Mouse (Mus musculus) forebrain, embryonic 13.5 days (tissue): ENCODE results near the gene Hoxa10. TPM values are rescaled to one million over a fixed set of nuclear protein-coding genes. Genes with fewer than 3 reads are reported as not detected.

Experiments
- ATAC-seq: fragments of 200-750 bp; cut with Nextera tagmentation; 2 replicates; pipeline ENCODE4 v1.8.0; 2017
- H3K27ac ChIP-seq: fragments of 300-500 bp; sonication (generic); 2 replicates; pipeline ENCODE4 v1.5.1; 2015; ENCODE audit warnings: inconsistent platforms, mild to moderate bottlenecking, moderate library complexity
- H3K27me3 ChIP-seq: fragments of 300-500 bp; sonication (generic); 2 replicates; pipeline ENCODE4 v1.6.1; 2015; ENCODE audit warnings: mild to moderate bottlenecking, inconsistent platforms
- H3K36me3 ChIP-seq: fragments of 300-500 bp; sonication (generic); 2 replicates; pipeline ENCODE4 v1.6.1; 2015; ENCODE audit warnings: mild to moderate bottlenecking, inconsistent platforms; ENCODE audit not compliant: poor library complexity, severe bottlenecking
- H3K4me1 ChIP-seq: fragments of 300-500 bp; sonication (generic); 2 replicates; pipeline ENCODE4 v1.6.1; 2015; ENCODE audit warnings: inconsistent platforms
- H3K4me2 ChIP-seq: fragments of 300-500 bp; sonication (generic); 2 replicates; pipeline ENCODE4 v1.6.1; 2015; ENCODE audit warnings: inconsistent platforms, mild to moderate bottlenecking, moderate library complexity
- H3K4me3 ChIP-seq: fragments of 300-500 bp; sonication (generic); 2 replicates; pipeline ENCODE4 v1.5.1; 2015; ENCODE audit warnings: mild to moderate bottlenecking, inconsistent platforms
- H3K9ac ChIP-seq: fragments of 300-500 bp; sonication (generic); 2 replicates; pipeline ENCODE4 v1.6.1; 2015; ENCODE audit warnings: mild to moderate bottlenecking, inconsistent platforms
- H3K9me3 ChIP-seq: fragments of 300-500 bp; sonication (generic); replicated peaks from 2 replicates; pipeline ENCODE4 v1.6.1; 2016; ENCODE audit warnings: inconsistent platforms
- WGBS: fragments of 180-500 bp; shearing (Covaris S2); methylation state at CpG from one replicate; pipeline ENCODE4 v1.1.7; 2015; 5-methylcytosine and 5-hydroxymethylcytosine counted together
- polyA plus RNA-seq: library from polyadenylated mRNA; unstranded; fragments of >200 nt; fragmentation: Nextera tagmentation; extraction: Ambion mirVana; gene quantifications from 2 replicates; pipeline ENCODE4 v1.2.1, GENCODE M21; 2015

Hoxa10 gene
- polyA plus RNA-seq, 1 experiment from 2014 or later: 0.09 TPM

GRCm38 (mm10) chr6:52268756-52269155 lies 28.1 kb upstream of the Hoxa10 start:
- Histone ChIP-seq H3K4me3 (no peak overlapping the region), H3K9me3 (no peaks in the 10 kb centered on the region), H3K4me1 (no peaks in the 10 kb centered on the region), H3K9ac (no peak overlapping the region), H3K27ac (no peak overlapping the region), H3K36me3 (no peaks in the 10 kb centered on the region), H3K27me3 (peaks cover 97% of the 10 kb centered on the region), H3K4me2 (no peak overlapping the region)
- no peak for ATAC-seq
- 4% methylated on average over 3 of the region's 3 CpGs for WGBS

- no peak overlapping the region for H3K27ac ChIP-seq
- no peaks in the 10 kb centered on the region for H3K9me3 ChIP-seq
- H3K4me1 ChIP-seq: no peaks in the 10 kb centered on the region
- H3K36me3 ChIP-seq: no peaks in the 10 kb centered on the region
- no peak overlapping the region for H3K9ac ChIP-seq
- H3K27me3 ChIP-seq: peaks cover 97% of the 10 kb centered on the region
- H3K4me3 ChIP-seq: no peak overlapping the region
- no peak overlapping the region for H3K4me2 ChIP-seq
- ATAC-seq: no peak
- WGBS: 1% methylated on average over 7 of the region's 7 CpGs
Measured at GRCm38 (mm10) chr6:52268341-52268740, 27.7 kb upstream of the Hoxa10 start.

- H3K36me3 ChIP-seq: no peaks in the 10 kb centered on the region
- no peaks in the 10 kb centered on the region for H3K4me1 ChIP-seq
Measured at GRCm38 (mm10) chr6:52267691-52268090, 27.0 kb upstream of the Hoxa10 start.

GRCm38 (mm10) chr6:52267221-52267620 lies 26.6 kb upstream of the Hoxa10 start:
- Histone ChIP-seq H3K4me3 (no peak overlapping the region), H3K9me3 (no peaks in the 10 kb centered on the region), H3K9ac (no peak overlapping the region), H3K4me2 (no peak overlapping the region), H3K4me1 (no peaks in the 10 kb centered on the region), H3K27ac (no peak overlapping the region), H3K36me3 (no peaks in the 10 kb centered on the region), H3K27me3 (peaks cover 97% of the 10 kb centered on the region)
- WGBS: 16% methylated on average over 5 of the region's 5 CpGs
- ATAC-seq: no peak

More at GRCm38 (mm10) chr6:52267691-52268090, 27.0 kb upstream of the Hoxa10 start:
- Histone ChIP-seq H3K4me3 (no peak overlapping the region), H3K27me3 (peaks cover 97% of the 10 kb centered on the region), H3K9ac (no peak overlapping the region), H3K27ac (no peak overlapping the region), H3K4me2 (no peak overlapping the region), H3K9me3 (no peaks in the 10 kb centered on the region)
- WGBS: 4% methylated on average over 3 of the region's 3 CpGs
- no peak for ATAC-seq

DNA sequence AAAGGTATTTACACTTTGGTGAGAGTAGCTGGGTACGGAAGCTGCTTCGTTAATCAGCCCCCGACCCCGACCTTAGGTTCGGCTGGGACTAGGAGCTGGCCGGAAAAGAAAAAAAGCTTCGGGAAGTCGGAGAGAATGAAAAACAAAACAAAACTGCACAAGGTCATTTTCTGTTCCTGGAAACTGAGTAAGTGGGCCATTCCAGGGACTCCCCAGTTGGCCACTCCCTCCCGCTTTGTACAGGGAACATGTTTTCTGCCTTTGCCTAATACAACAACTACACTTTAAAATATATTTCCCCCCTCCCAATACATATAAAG lies 26.0 kb upstream of the Hoxa10 start:
- H3K9me3 ChIP-seq: no peaks in the 10 kb centered on the region
- WGBS: 1% methylated on average over 9 of the region's 9 CpGs
- peaks cover 98% of the 10 kb centered on the region for H3K27me3 ChIP-seq
- no peaks in the 10 kb centered on the region for H3K36me3 ChIP-seq
- no peaks in the 10 kb centered on the region for H3K4me1 ChIP-seq
- no peak overlapping the region for H3K9ac ChIP-seq
- H3K27ac ChIP-seq: no peak overlapping the region
- H3K4me2 ChIP-seq: no peak overlapping the region
- H3K4me3 ChIP-seq: no peak overlapping the region
- ATAC-seq: no peak

- Histone ChIP-seq H3K36me3 (no peaks in the 10 kb centered on the region), H3K4me2 (no peak overlapping the region), H3K27me3 (peaks cover 98% of the 10 kb centered on the region), H3K27ac (no peak overlapping the region), H3K4me3 (no peak overlapping the region), H3K9me3 (no peaks in the 10 kb centered on the region), H3K4me1 (0 out of 2 replicates have a peak, but pooled peaks cover under 1% of the 10 kb centered on the region), H3K9ac (no peak overlapping the region)
- 1% methylated on average over 19 of the region's 19 CpGs for WGBS
- no peak for ATAC-seq
Measured at GRCm38 (mm10) chr6:52265913-52266665, 25.4 kb upstream of the Hoxa10 start.

GRCm38 (mm10) chr6:52265306-52265912 lies 24.8 kb upstream of the Hoxa10 start:
- Histone ChIP-seq H3K4me1 (peaks cover 6% of the 10 kb centered on the region; the same call in 1 of the 2 replicates), H3K27ac (no peak overlapping the region), H3K9ac (no peak overlapping the region), H3K9me3 (no peaks in the 10 kb centered on the region), H3K4me2 (no peak overlapping the region), H3K27me3 (peaks cover 97% of the 10 kb centered on the region), H3K4me3 (no peak overlapping the region), H3K36me3 (no peaks in the 10 kb centered on the region)
- ATAC-seq: no peak
- 1% methylated on average over 18 of the region's 18 CpGs for WGBS

GRCm38 (mm10) chr6:52264106-52264790 lies 23.6 kb upstream of the Hoxa10 start:
- 2% methylated on average over 5 of the region's 5 CpGs for WGBS
- H3K4me3 ChIP-seq: no peak overlapping the region
- no peak overlapping the region for H3K9ac ChIP-seq
- H3K4me2 ChIP-seq: no peak overlapping the region
- ATAC-seq: no peak
- peaks cover 10% of the 10 kb centered on the region; the same call in 1 of the 2 replicates for H3K4me1 ChIP-seq
- H3K36me3 ChIP-seq: no peaks in the 10 kb centered on the region
- peaks cover 96% of the 10 kb centered on the region for H3K27me3 ChIP-seq
- H3K9me3 ChIP-seq: no peaks in the 10 kb centered on the region
- no peak overlapping the region for H3K27ac ChIP-seq

GRCm38 (mm10) chr6:52263321-52263585 lies 22.6 kb upstream of the Hoxa10 start:
- H3K27me3 ChIP-seq: peaks cover 96% of the 10 kb centered on the region
- H3K4me3 ChIP-seq: no peak overlapping the region
- no peak overlapping the region for H3K4me2 ChIP-seq
- no peak for ATAC-seq
- WGBS: 4% methylated on average over 6 of the region's 6 CpGs
- H3K36me3 ChIP-seq: no peaks in the 10 kb centered on the region
- H3K9ac ChIP-seq: no peak overlapping the region
- no peaks in the 10 kb centered on the region for H3K9me3 ChIP-seq
- peaks cover 10% of the 10 kb centered on the region; the same call in 1 of the 2 replicates for H3K4me1 ChIP-seq
- no peak overlapping the region for H3K27ac ChIP-seq

GRCm38 (mm10) chr6:52262463-52263320 lies 22.0 kb upstream of the Hoxa10 start:
- H3K36me3 ChIP-seq: no peaks in the 10 kb centered on the region
- WGBS: under 1% methylated on average over 24 of the region's 24 CpGs
- no peak overlapping the region for H3K4me2 ChIP-seq
- H3K9ac ChIP-seq: no peak overlapping the region
- H3K9me3 ChIP-seq: no peaks in the 10 kb centered on the region
- peaks cover 95% of the 10 kb centered on the region for H3K27me3 ChIP-seq
- H3K4me3 ChIP-seq: no peak overlapping the region
- ATAC-seq: no peak
- H3K4me1 ChIP-seq: peaks cover 10% of the 10 kb centered on the region; the same call in 1 of the 2 replicates
- H3K27ac ChIP-seq: no peak overlapping the region

DNA sequence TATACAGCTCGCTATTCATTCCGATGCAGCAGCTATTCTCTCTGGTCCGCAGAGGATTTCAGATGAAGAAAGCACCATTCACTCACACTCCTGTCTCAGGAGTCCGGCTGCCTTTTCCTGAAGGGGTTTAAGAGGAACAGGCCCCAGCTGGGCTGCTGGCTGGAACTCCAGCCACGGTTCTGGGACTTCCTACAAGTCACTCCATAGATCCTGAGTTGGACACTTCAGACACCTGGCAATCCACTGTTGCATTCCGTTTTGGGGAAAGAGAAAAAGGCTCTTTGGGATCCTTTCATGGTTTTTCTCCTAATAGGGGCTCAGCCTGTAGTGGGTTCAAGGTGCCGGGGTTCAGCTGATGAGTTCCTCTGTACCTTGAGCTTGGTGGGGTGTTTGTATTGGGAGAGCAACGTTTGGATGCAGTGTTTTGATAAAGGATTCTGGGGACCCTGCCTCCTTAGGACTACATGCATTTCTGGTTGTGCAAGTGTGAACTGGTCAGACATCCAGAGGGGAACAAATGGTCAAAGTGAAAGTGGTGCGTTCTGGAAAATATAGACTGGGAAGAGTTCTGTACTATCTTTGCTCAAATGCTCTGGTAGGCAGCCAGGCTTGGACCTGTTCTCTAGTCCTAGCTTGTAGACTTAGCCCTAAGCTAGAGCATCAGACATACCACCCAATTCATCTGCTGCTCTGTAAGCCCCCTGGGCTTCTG lies 21.3 kb upstream of the Hoxa10 start:
- ATAC-seq: no peak
- Histone ChIP-seq H3K4me2 (no peak overlapping the region), H3K4me1 (peaks cover 10% of the 10 kb centered on the region; the same call in 1 of the 2 replicates), H3K9ac (no peak overlapping the region), H3K9me3 (no peaks in the 10 kb centered on the region), H3K4me3 (no peak overlapping the region), H3K27ac (no peak overlapping the region), H3K27me3 (peaks cover 97% of the 10 kb centered on the region), H3K36me3 (no peaks in the 10 kb centered on the region)
- WGBS: 5% methylated on average over 9 of the region's 9 CpGs
